Mouse (Mus musculus) lung, postnatal 0 days (tissue): ENCODE data around the gene Dpm3.
A peak's percentile ranks its signal among the peaks of the same experiment; 100 is the strongest.

ENCODE experiments used
- CTCF ChIP-seq: IDR thresholded peaks from 2 replicates; pipeline ENCODE4 v1.5.1; 2016; ENCODE audit warnings: antibody characterized with exemption, mild to moderate bottlenecking
- EP300 ChIP-seq: IDR thresholded peaks from 2 replicates; pipeline ENCODE4 v1.6.1; 2016; ENCODE audit warnings: antibody characterized with exemption, mild to moderate bottlenecking, control low read depth

DNA sequence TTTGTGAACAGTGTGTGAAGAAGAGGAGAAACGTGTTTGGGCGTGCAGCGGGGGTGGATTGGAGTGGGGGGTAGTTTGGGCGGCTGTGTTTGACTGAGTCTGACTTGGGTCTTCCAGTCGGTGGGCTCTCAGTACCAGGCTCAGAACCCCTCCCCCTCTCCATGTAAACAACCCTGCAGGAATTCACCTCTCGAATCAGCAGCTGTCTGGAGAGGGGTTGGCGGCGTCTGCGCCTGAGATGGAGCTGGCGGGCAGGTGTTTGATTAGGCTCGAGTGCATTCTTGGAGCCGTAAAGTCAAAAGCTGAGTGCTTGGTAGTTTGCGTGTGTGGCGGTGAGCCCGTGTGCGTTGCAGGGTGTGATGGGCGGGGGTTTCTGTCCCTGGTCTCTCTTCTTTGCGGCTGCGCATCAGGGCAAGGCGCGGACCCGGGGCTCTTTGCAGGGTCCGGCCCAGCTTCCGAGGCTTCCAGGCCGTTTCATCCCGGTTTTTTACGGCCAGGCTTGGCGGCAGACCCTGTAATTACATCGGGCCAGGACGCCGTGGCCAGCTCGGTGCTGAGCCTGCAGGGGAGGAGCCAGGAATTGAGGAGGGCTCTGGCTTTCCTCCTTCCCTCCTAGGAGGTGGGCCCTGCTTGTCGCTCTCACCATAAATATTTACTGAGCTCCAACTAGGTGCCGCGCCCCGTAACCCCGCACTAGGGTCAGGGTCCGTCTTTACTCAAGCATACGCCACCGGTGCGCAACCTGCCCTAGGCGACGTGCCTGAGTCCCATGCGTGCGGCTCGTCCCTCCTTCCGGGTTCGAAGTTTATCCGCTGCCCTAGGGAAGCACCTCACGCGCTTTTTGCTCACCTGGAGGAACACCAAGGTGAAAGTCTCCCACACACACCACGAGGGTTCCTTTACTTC is 21.7 kb downstream of the Dpm3 start, which contains the start of gene Efna1:
- TF ChIP-seq EP300 (peak; percentile 72), CTCF (peak; percentile 29; the same call in 1 of the 2 replicates)
